Mouse (Mus musculus): Measurements from ENCODE around the gene Zmynd8.

GRCm38 (mm10) chr2:165740982-165741381 is 157.8 kb downstream of the Zmynd8 start:
- TF ChIP-seq POLR2A (IDR thresholded peaks at IDR 0.05; ENCODE audit: borderline replicate concordance, insufficient read depth, low read length), result no peak
- TF ChIP-seq CTCF (IDR thresholded peaks at IDR 0.05; ENCODE audit: borderline replicate concordance, insufficient read depth, low read depth, low read length), result no peak
